Mouse (Mus musculus) cerebral cortex, adult 2 months (tissue): ENCODE data around the gene Prss32.

Experiments used
- WGBS: fragments of 180-500 bp; shearing (Covaris S2); methylation state at CpG from one replicate; pipeline ENCODE4 v1.1.7; 2018; 5-methylcytosine and 5-hydroxymethylcytosine counted together

Prss32 gene

GRCm38 (mm10) chr17:23841145-23841544, 2.5 kb upstream of the Prss32 start:
- 34% methylated on average over 4 of the region's 4 CpGs for WGBS

- WGBS = 52% methylated on average over 23 of the region's 23 CpGs
Measured at GRCm38 (mm10) chr17:23843141-23843811, 379 bp upstream of the Prss32 start.

- WGBS = 78% methylated on average over 2 of the region's 2 CpGs
Measured at GRCm38 (mm10) chr17:23850028-23850427, 6.4 kb downstream of the Prss32 start.

GRCm38 (mm10) chr17:23850853-23851749, 7.4 kb downstream of the Prss32 start:
- WGBS = 56% methylated on average over 18 of the region's 19 CpGs

- 37% methylated on average over 5 of the region's 5 CpGs for WGBS
Measured at GRCm38 (mm10) chr17:23853292-23853691, 9.6 kb downstream of the Prss32 start.

- 96% methylated on average over 10 of the region's 10 CpGs for WGBS
Measured at GRCm38 (mm10) chr17:23854229-23854765, 10.6 kb downstream of the Prss32 start.

GRCm38 (mm10) chr17:23857193-23857592, 13.5 kb downstream of the Prss32 start:
- 95% methylated on average over 6 of the region's 6 CpGs for whole genome bisulfite sequencing

GRCm38 (mm10) chr17:23857913-23858312, 14.3 kb downstream of the Prss32 start:
- 95% methylated on average over 2 of the region's 2 CpGs for WGBS

- 86% methylated on average over 4 of the region's 4 CpGs for WGBS
Measured at GRCm38 (mm10) chr17:23862926-23863325, 19.3 kb downstream of the Prss32 start.

GRCm38 (mm10) chr17:23867756-23868155, 24.1 kb downstream of the Prss32 start, which contains the start of gene Prss21:
Gene Prss21 (plus strand): TSS chr17:23868056.
- 93% methylated on average over 15 of the region's 15 CpGs for WGBS

- WGBS = 89% methylated on average over 11 of the region's 11 CpGs
Measured at GRCm38 (mm10) chr17:23868513-23868912, 24.9 kb downstream of the Prss32 start.

GRCm38 (mm10) chr17:23873884-23874856, 30.5 kb downstream of the Prss32 start:
- WGBS = 45% methylated on average over 8 of the region's 8 CpGs

GRCm38 (mm10) chr17:23876741-23877140, 33.1 kb downstream of the Prss32 start:
- 32% methylated on average over 3 of the region's 3 CpGs for WGBS

GRCm38 (mm10) chr17:23877166-23877565, 33.5 kb downstream of the Prss32 start:
- WGBS = 68% methylated on average over 2 of the region's 2 CpGs

- 83% methylated on average over 4 of the region's 4 CpGs for WGBS
Measured at GRCm38 (mm10) chr17:23880576-23880975, 36.9 kb downstream of the Prss32 start, which contains the start of the genes Dcpp1 and Dcpp2. Gene Dcpp1 (plus strand): TSS chr17:23880876. Gene Dcpp2 (plus strand): TSS chr17:23880880.
